Mouse (Mus musculus) small intestine, adult 2 months (tissue): ENCODE measurements around the gene Tead1.

Source experiments
- CTCF ChIP-seq: fragments of 200-500 bp; IDR thresholded peaks from 2 replicates; pipeline ENCODE4 v1.5.1; 2012; ENCODE audit warnings: low read depth, mild to moderate bottlenecking, control low read depth, inconsistent platforms, low read length, moderate library complexity, mixed read lengths; ENCODE audit not compliant: insufficient replicate concordance, insufficient read length; ENCODE audit errors: extremely low read depth
- POLR2A ChIP-seq: fragments of 200-500 bp; IDR thresholded peaks from 2 replicates; pipeline ENCODE4 v1.6.1; 2012; ENCODE audit warnings: low read depth, mild to moderate bottlenecking, control low read depth, inconsistent platforms, low read length, moderate library complexity

GRCm38 (mm10) chr7:112819833-112820232 lies 140.7 kb downstream of the Tead1 start:
- no peak for TF ChIP-seq POLR2A
- TF ChIP-seq CTCF: no peak
